Mouse (Mus musculus): ENCODE measurements around the gene Hoxd1. TPM values are rescaled to one million over a fixed set of nuclear protein-coding genes. Genes with fewer than 3 reads are reported as not detected.

The Hoxd1 gene
- not detected in 2 replicates for polyA plus RNA-seq (2012; rRNA removed)

DNA sequence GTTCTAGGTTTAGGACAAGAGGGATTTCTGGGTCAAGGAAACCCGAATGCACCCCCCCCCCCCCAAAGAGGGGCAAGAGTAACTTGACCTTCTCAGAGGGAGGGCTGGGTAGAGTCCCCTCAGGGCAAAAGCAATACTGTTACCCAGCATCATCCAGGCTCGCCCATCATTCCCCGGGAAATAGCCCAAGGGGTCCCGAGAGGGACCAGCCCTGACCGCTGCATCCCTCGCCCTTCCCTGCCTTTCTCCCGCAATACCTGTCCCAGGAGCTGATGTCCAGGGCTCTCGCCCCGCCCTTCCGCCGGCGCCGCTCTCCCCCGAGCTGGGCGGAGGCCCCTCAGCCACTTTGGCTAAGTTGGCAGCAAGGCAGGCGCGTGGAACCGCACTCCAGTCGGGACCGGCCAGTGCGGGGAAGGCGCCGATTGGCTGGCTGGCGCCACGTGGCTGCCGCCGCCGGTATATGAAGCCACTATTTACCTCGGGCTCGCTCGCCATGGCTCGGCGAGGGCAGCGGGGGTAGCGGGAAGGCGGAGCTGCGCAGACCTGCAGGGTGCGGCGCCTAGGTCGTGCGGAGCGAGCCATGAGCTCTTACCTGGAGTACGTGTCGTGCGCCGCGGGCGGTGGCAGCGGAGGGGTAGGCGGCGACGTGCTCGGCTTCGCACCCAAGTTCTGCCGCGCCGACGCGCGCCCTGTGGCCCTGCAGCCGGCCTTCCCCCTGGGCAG is at the start of gene Hoxd1:
TSS of gene Hoxd1 (plus strand) at position 459 of the 723 bp plus-strand sequence.

DNA sequence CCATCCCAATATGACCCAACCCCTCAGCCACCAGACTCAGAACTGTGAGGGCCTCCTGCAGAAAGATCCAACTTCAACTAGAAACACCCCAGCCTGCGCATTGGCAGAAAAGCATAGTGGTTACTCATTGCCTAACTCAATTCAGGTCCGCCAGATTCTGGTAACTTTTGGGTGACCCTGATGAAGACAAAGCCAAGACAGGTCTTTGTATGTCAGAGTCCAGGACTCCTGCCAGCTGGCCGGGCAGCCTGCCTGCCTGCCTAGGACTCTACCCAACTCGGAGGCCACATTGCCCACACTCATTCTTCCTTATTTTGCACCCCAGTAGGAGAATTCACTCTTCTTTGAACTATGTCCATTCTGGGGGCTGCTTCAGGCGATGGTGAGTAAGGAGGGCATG is 36.2 kb upstream of the Hoxd1 start, which contains the start of gene Gm28230:
TSS of gene Gm28230 (plus strand) at position 178 of the 400 bp plus-strand sequence.

Other genes with a start within 250 kb of the Hoxd1 start
- 5.0 and 5.2 TPM in 2 replicates for gene Lnpk, start 183.5 kb upstream of the Hoxd1 start, polyA plus RNA-seq (2012; rRNA removed)
- gene Evx2, start 103.4 kb upstream of the Hoxd1 start, polyA plus RNA-seq (2012; rRNA removed), result not detected in 2 replicates
- gene Hoxd13, start 94.7 kb upstream of the Hoxd1 start, polyA plus RNA-seq (2012; rRNA removed), result not detected in 2 replicates
- gene Hoxd12, start 88.0 kb upstream of the Hoxd1 start, polyA plus RNA-seq (2012; rRNA removed), result not detected in 2 replicates
- not detected in 2 replicates for gene Hoxd11, start 83.4 kb upstream of the Hoxd1 start, polyA plus RNA-seq (2012; rRNA removed)
- not detected in 2 replicates for gene Hoxd10, start 71.1 kb upstream of the Hoxd1 start, polyA plus RNA-seq (2012; rRNA removed)
- not detected in 2 replicates for gene Hoxd9, start 65.3 kb upstream of the Hoxd1 start, polyA plus RNA-seq (2012; rRNA removed)
- 0.02 and 0.05 TPM in 2 replicates for gene Hoxd8, start 58.4 kb upstream of the Hoxd1 start, polyA plus RNA-seq (2012; rRNA removed)
- 0.01 TPM in 1 of 2 replicates, not detected in the other for gene Hoxd3, start 51.1 kb upstream of the Hoxd1 start, polyA plus RNA-seq (2012; rRNA removed)
- 0.05 and 0.06 TPM in 2 replicates for gene Hoxd4, start 51.1 kb upstream of the Hoxd1 start, polyA plus RNA-seq (2012; rRNA removed)
- 0.01 TPM in 2 replicates for gene Gm28230, start 36.3 kb upstream of the Hoxd1 start, polyA plus RNA-seq (2012; rRNA removed)
- gene Mtx2, start 62.8 kb downstream of the Hoxd1 start, polyA plus RNA-seq (2012; rRNA removed), result 29.1 and 31.6 TPM in 2 replicates

Data from liver, embryonic 18 days (tissue).